Mouse (Mus musculus) midbrain, embryonic 12.5 days (tissue): Measurements from ENCODE around the gene Nhlrc2. TPM values are rescaled to one million over a fixed set of nuclear protein-coding genes. Genes with fewer than 3 reads are reported as not detected.
A peak's percentile ranks its signal among the peaks of the same experiment; 100 is the strongest.

Source experiments
- ATAC-seq: fragments of 200-750 bp; cut with Nextera tagmentation; 2 replicates; pipeline ENCODE4 v1.8.0; 2017; ENCODE audit warnings: low read depth, moderate TSS enrichment, moderate library complexity; ENCODE audit not compliant: low FRiP score
- H3K27ac ChIP-seq: fragments of 300-500 bp; sonication (generic); replicated peaks from 2 replicates; pipeline ENCODE4 v1.5.1; 2016; ENCODE audit warnings: mild to moderate bottlenecking
- H3K27me3 ChIP-seq: fragments of 300-500 bp; sonication (generic); 2 replicates; pipeline ENCODE4 v1.6.1; 2016; ENCODE audit warnings: mild to moderate bottlenecking
- H3K36me3 ChIP-seq: fragments of 300-500 bp; sonication (generic); 2 replicates; pipeline ENCODE4 v1.6.1; 2016
- H3K4me1 ChIP-seq: fragments of 300-500 bp; sonication (generic); 2 replicates; pipeline ENCODE4 v1.6.1; 2016
- H3K4me2 ChIP-seq: fragments of 300-500 bp; sonication (generic); replicated peaks from 2 replicates; pipeline ENCODE4 v1.6.1; 2016; ENCODE audit warnings: mild to moderate bottlenecking, moderate library complexity
- H3K4me3 ChIP-seq: fragments of 300-500 bp; sonication (generic); 2 replicates; pipeline ENCODE4 v1.5.1; 2016; ENCODE audit warnings: mild to moderate bottlenecking
- H3K9ac ChIP-seq: fragments of 300-500 bp; sonication (generic); replicated peaks from 2 replicates; pipeline ENCODE4 v1.6.1; 2016; ENCODE audit warnings: mild to moderate bottlenecking, moderate library complexity
- H3K9me3 ChIP-seq: fragments of 300-500 bp; sonication (generic); 2 replicates; pipeline ENCODE4 v1.6.1; 2016; ENCODE audit warnings: mild to moderate bottlenecking
- WGBS: fragments of 180-500 bp; shearing (Covaris S2); methylation state at CpG from one replicate; pipeline ENCODE4 v1.1.7; 2016; 5-methylcytosine and 5-hydroxymethylcytosine counted together
- polyA plus RNA-seq: library from polyadenylated mRNA; unstranded; fragments of >200 nt; fragmentation: Nextera tagmentation; extraction: Ambion mirVana; gene quantifications from 2 replicates; pipeline ENCODE4 v1.2.1, GENCODE M21; 2016

Gene Nhlrc2
- polyA plus RNA-seq, 1 experiment from 2014 or later: 15.5 TPM

DNA sequence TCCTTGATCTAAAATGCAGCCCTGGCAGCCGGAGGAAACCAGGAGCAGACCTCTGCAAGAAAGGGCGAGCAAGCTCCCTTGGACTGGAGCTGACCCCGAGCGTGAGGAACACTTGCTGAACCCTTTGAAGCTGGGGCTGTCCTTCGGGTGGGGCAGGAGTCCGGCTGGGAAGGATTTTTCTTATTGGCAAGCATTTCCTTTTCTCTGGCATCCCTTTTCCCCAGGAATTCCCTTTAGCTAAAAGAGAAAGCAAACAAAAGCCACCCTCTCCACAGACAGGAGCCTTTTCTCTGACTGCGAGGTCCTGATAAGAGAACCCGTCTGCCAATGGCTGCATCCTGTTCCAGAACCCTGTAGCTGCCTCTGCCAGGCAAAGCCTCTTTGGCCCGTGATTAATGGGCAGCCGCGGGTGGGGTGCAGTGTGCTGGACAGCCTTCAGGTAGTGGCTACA is 83.4 kb downstream of the Nhlrc2 start:
- Histone ChIP-seq H3K36me3 (no peaks in the 10 kb centered on the region), H3K4me1 (no peaks in the 10 kb centered on the region), H3K27me3 (no peaks in the 10 kb centered on the region), H3K27ac (no peak overlapping the region), H3K4me2 (no peak overlapping the region), H3K9me3 (no peaks in the 10 kb centered on the region), H3K4me3 (no peak overlapping the region), H3K9ac (no peak overlapping the region)
- no peak for ATAC-seq
- WGBS: 62% methylated on average over 11 of the region's 11 CpGs

DNA sequence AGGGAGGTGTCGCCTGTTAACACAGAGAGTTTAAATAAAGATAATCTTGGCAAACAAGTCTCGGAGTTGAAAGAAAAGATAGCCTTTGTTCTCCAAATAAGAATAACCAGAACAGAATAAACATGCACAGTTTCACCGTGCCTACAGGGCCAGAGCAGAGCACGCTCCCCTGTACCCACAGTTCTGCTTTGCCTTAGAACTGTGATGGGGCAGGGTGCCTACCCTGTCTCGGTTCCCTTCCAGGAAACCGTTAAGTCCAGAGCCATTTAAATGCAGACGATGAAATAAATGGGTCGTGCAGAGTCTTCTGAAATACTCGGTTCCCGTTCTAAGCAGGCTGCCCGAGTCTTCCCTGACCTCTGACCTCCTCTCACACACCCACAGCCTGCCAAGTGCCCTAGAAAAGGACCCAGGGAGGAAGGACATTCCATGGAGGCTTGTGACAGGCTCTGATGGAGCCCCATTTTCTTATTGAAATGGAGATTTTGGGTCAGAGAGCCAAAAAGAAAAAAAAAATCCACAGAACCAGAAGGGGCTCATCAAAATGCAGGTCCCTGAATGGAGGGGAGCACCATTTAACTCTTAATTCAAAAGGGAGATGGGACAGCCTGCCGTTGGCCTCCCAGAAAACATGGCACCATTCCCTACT is 89.1 kb downstream of the Nhlrc2 start:
- no peak overlapping the region for H3K27ac ChIP-seq
- no peaks in the 10 kb centered on the region for H3K36me3 ChIP-seq
- H3K27me3 ChIP-seq: no peaks in the 10 kb centered on the region; the same call in 1 of the 2 replicates
- no peak overlapping the region for H3K9ac ChIP-seq
- no peak overlapping the region for H3K4me2 ChIP-seq
- ATAC-seq: no peak
- 35% methylated on average over 12 of the region's 12 CpGs for WGBS
- H3K4me1 ChIP-seq: peaks cover 6% of the 10 kb centered on the region; the same call in 1 of the 2 replicates
- H3K9me3 ChIP-seq: no peaks in the 10 kb centered on the region
- H3K4me3 ChIP-seq: no peak overlapping the region

DNA sequence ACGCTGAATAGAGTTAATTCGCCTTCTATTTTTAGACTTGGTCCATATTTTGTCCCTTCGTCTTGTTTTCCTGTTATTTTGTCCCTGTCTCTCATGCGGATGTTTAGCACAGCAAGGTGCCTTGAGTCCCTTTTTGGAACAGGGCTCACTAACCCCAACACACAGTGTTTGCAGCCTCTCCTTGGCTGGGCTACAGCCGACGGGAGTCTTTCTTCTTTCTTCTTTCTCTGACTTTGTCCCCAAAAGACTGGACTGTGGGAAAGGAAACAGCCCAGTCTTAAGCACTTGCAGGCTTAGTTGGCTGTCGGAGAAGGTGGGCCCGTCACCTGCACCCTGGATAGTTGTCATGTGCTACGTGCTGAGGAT is 89.6 kb downstream of the Nhlrc2 start:
- Histone ChIP-seq H3K9me3 (no peaks in the 10 kb centered on the region), H3K36me3 (no peaks in the 10 kb centered on the region), H3K27me3 (no peaks in the 10 kb centered on the region; the same call in 1 of the 2 replicates), H3K4me1 (peaks cover 6% of the 10 kb centered on the region; the same call in 1 of the 2 replicates), H3K9ac (no peak overlapping the region), H3K4me2 (no peak overlapping the region), H3K27ac (no peak overlapping the region), H3K4me3 (no peak overlapping the region)
- no peak for ATAC-seq
- 71% methylated on average over 9 of the region's 9 CpGs for WGBS

DNA sequence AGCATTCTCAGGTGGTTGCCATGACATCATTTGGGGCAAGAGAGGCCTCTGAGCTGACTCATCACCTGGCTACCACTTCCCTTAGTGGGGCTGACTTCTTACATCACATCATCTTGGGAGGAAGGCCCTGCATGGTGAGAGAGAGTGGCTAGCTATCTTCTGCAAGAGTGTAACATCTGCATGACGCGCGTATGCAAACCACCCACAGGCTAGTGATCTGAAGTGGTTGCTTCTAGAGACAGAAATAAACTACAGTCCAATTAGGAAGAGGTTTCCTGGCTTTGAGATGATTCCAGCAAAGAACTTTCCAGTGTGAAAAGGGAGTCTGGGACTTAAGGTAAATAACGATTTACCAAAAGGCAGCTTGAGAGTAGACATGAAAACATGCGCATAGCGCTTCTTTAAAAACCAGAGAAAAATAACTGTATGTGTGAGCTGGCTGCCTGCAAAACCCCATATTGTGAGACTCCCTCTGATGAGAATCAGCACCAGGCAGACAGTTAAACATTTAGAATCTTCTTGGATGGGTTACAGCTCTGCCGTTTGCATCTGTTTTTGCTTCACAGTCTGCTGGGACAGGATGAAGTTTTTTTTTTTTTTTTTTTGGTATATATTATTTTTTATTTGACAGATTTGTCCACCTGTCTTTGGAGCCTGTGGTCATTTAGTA is 99.5 kb downstream of the Nhlrc2 start:
- Histone ChIP-seq H3K27ac (no peak overlapping the region), H3K36me3 (no peaks in the 10 kb centered on the region), H3K4me3 (no peak overlapping the region), H3K9ac (no peak overlapping the region), H3K4me1 (peaks cover 10% of the 10 kb centered on the region), H3K4me2 (no peak overlapping the region), H3K9me3 (0 out of 2 replicates have a peak, but pooled peaks cover 2% of the 10 kb centered on the region), H3K27me3 (no peaks in the 10 kb centered on the region)
- WGBS: 94% methylated on average over 7 of the region's 7 CpGs
- no peak for ATAC-seq

DNA sequence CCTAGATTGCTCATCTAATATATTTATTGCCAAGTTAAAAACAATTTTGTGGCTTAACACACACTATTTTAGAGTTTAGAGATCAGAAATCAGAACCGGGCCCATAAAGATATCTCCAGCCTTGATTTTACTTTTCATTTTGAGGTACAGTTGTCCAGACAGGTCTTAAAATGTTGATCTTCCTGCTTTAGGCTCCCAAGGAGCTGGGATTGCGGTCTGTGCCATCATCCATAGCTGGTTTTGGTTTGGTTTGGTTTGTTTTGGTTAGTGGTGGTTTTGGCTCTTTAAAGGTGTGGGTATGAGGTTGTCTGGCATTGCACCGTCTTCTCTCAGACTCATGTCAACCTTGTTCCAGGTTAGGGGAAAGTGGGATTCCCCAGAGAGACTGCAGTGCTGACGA is 103.2 kb downstream of the Nhlrc2 start:
- ATAC-seq: no peak
- Histone ChIP-seq H3K27ac (no peak overlapping the region), H3K4me2 (no peak overlapping the region), H3K4me1 (peaks cover 19% of the 10 kb centered on the region), H3K9ac (no peak overlapping the region), H3K27me3 (peaks cover 19% of the 10 kb centered on the region; the same call in 1 of the 2 replicates), H3K9me3 (peaks cover 4% of the 10 kb centered on the region; the same call in 1 of the 2 replicates), H3K4me3 (no peak overlapping the region), H3K36me3 (no peaks in the 10 kb centered on the region)
- 87% methylated on average over 4 of the region's 4 CpGs for WGBS

DNA sequence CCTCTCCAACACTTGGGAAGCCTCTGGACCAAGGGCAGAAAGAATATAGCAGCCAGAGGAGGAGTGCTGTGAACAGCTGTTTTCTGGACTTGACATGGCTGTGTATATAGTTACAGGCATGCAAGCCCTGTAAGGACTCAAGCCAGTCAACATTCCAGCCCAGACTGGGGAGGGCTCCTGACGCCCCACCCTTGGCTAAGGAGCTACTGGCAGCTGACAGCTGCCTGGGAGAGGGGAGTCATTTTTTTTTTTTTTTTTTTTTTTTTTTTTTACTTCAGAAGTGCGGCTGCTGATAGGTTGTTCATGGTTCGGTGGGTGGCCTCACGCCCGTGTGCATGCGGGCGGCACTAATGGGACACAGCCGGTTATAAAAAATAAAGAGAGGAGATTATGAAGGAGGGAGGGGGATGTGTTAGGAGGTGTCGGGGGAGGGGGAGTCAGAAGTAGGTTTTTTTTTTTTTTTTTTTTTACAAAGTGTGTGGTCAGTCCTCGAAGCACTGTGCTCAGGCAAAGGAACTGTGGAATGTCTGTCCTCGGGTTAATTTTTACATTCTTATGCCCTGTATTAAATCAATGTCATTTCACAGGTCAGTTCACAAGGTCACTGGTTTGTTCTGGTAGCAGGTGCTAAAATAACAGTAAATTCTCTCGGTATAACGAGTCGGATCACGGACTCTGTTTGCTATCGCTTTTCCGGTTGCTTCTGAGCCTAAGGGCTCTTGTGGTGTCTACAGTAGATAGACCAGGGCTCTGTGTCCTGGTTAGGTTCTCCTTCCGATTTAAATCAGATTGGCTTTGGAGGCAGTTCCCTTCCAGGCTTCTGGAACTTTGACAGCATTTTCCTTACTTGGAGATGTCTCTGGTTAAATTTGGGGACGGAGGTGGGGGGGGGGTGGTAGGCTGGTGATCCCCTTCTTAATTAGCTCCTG is 104.2 kb downstream of the Nhlrc2 start:
- Histone ChIP-seq H3K4me2 (peak overlapping the region; percentile 41), H3K36me3 (no peaks in the 10 kb centered on the region), H3K4me3 (no peak overlapping the region), H3K9ac (0 out of 2 replicates have a peak overlapping the region, but pooled peaks have one; percentile 28), H3K9me3 (peaks cover 4% of the 10 kb centered on the region; the same call in 1 of the 2 replicates), H3K4me1 (peaks cover 19% of the 10 kb centered on the region), H3K27ac (0 out of 2 replicates have a peak overlapping the region, but pooled peaks have one; percentile 20), H3K27me3 (peaks cover 21% of the 10 kb centered on the region; the same call in 1 of the 2 replicates)
- 15% methylated on average over 19 of the region's 19 CpGs for WGBS
- ATAC-seq: peak; percentile 78

Other genes with a start within 250 kb of the Nhlrc2 start
- 0.28 and 0.31 TPM in 2 replicates for gene Nrap, start 158.2 kb upstream of the Nhlrc2 start, polyA plus RNA-seq
- 13.1 and 15.8 TPM in 2 replicates for gene Casp7, start 151.1 kb upstream of the Nhlrc2 start, polyA plus RNA-seq
- 0.17 TPM in 1 of 2 replicates, not detected in the other for gene Plekhs1, start 86.6 kb upstream of the Nhlrc2 start, polyA plus RNA-seq
- 16.3 and 18.4 TPM in 2 replicates for gene Dclre1a, start within 50 bp of the Nhlrc2 start, polyA plus RNA-seq
- 0.34 and 0.46 TPM in 2 replicates for gene Adrb1, start 173.9 kb downstream of the Nhlrc2 start, polyA plus RNA-seq